In genomic region chr9:124125576-124125975, GRCm38 (mm10) we compare ENCODE assay signal across 21 mouse cellular contexts. TPM values are rescaled to one million over a fixed set of nuclear protein-coding genes. Genes with fewer than 3 reads are reported as not detected.
DNase-seq lines count a peak whose midpoint lies in the region; ATAC-seq and TF ChIP-seq lines count a peak whose summit lies in the region.
"Had no signal": no experiment of that assay in that cellular context is flagged by ENCODE, and none has a peak within 500 bp of the region (broad histone marks: within the 10 kb centered on the region; RNA-seq: fewer than 3 reads in every experiment).

No protein-coding gene starts in this region.

- TF ChIP-seq EP300 in lung, postnatal 0 days (IDR thresholded peaks at IDR 0.05): no peak

- H3K9me3 ChIP-seq in heart, embryonic 13.5 days: no peaks in the 10 kb centered on the region
- no peaks in the 10 kb centered on the region for H3K9me3 ChIP-seq in lung, postnatal 0 days (ENCODE audit: low read length)
- H3K9me3 ChIP-seq in intestine, embryonic 15.5 days: no peaks in the 10 kb centered on the region
- H3K9me3 ChIP-seq: embryonic facial prominence, embryonic 15.5 days; forebrain, embryonic 10.5 days; liver, embryonic 13.5 days; lung, embryonic 15.5 days; midbrain, embryonic 10.5 days had no signal

- intact Hi-C loops in left cerebral cortex, postnatal 36 days (cut with DNase I): loop anchor here (5.0 kb wide), 1 partner anchor 488 kb away; no protein-coding TSS in a partner anchor

- no peaks in the 10 kb centered on the region for H3K27me3 ChIP-seq in heart, embryonic 13.5 days (replicated peaks)
- no peaks in the 10 kb centered on the region for H3K27me3 ChIP-seq in lung, postnatal 0 days (replicated peaks; ENCODE audit: insufficient read depth, low read length)
- H3K27me3 ChIP-seq in intestine, embryonic 15.5 days (replicated peaks): no peaks in the 10 kb centered on the region
- H3K27me3 ChIP-seq: embryonic facial prominence, embryonic 15.5 days; liver, embryonic 13.5 days; lung, embryonic 15.5 days had no signal

- no peak overlapping the region for H3K4me3 ChIP-seq in heart, embryonic 13.5 days
- no peak overlapping the region for H3K4me3 ChIP-seq in lung, postnatal 0 days (ENCODE audit: low read depth, low read length)
- H3K4me3 ChIP-seq in intestine, embryonic 15.5 days (replicated peaks): no peak overlapping the region
- H3K4me3 ChIP-seq: embryonic facial prominence, embryonic 15.5 days; forebrain, embryonic 10.5 days; liver, embryonic 13.5 days; lung, embryonic 15.5 days; midbrain, embryonic 10.5 days had no signal

- H3K4me1 ChIP-seq in heart, embryonic 13.5 days: peaks cover 3% of the 10 kb centered on the region; the same call in 1 of the 2 replicates
- H3K4me1 ChIP-seq in lung, postnatal 0 days (ENCODE audit: insufficient read depth, low read depth, low read length): no peaks in the 10 kb centered on the region
- no peaks in the 10 kb centered on the region for H3K4me1 ChIP-seq in intestine, embryonic 15.5 days (replicated peaks)
- H3K4me1 ChIP-seq: embryonic facial prominence, embryonic 15.5 days; forebrain, embryonic 10.5 days; midbrain, embryonic 10.5 days had no signal

- H3K9ac ChIP-seq in heart, embryonic 13.5 days: no peak overlapping the region
- no peak overlapping the region for H3K9ac ChIP-seq in lung, postnatal 0 days (replicated peaks; ENCODE audit: low read depth)
- H3K9ac ChIP-seq in intestine, embryonic 15.5 days: no peak overlapping the region
- H3K9ac ChIP-seq: embryonic facial prominence, embryonic 15.5 days; forebrain, postnatal 0 days; liver, embryonic 13.5 days; lung, embryonic 15.5 days had no signal

- H3K4me2 ChIP-seq in heart, embryonic 13.5 days: no peak overlapping the region
- H3K4me2 ChIP-seq in lung, postnatal 0 days (replicated peaks; ENCODE audit: low read depth, low read length): no peak overlapping the region
- no peak overlapping the region for H3K4me2 ChIP-seq in intestine, embryonic 15.5 days (replicated peaks)
- H3K4me2 ChIP-seq: embryonic facial prominence, embryonic 15.5 days; liver, embryonic 13.5 days; lung, embryonic 15.5 days had no signal

- no peaks in the 10 kb centered on the region for H3K36me3 ChIP-seq in heart, embryonic 13.5 days
- H3K36me3 ChIP-seq in lung, postnatal 0 days (ENCODE audit: insufficient read depth, low read length): no peaks in the 10 kb centered on the region
- H3K36me3 ChIP-seq in intestine, embryonic 15.5 days: no peaks in the 10 kb centered on the region
- H3K36me3 ChIP-seq: embryonic facial prominence, embryonic 15.5 days; forebrain, embryonic 10.5 days; liver, embryonic 13.5 days; lung, embryonic 15.5 days; midbrain, embryonic 10.5 days had no signal

- no peak for ATAC-seq in heart, embryonic 13.5 days (ENCODE audit: extremely low read depth, insufficient number of reproducible peaks, low FRiP score, low TSS enrichment)
- no peak for ATAC-seq in lung, postnatal 0 days
- ATAC-seq in megakaryocyte, adult 5-6 weeks (ENCODE audit: poor library complexity, severe bottlenecking): peak; percentile 20; the same call in 1 of the 2 replicates
- no peak for ATAC-seq in intestine, embryonic 15.5 days
- ATAC-seq: forebrain, postnatal 0 days had no signal

- 81% methylated on average over 11 of the region's 11 CpGs for WGBS in heart, embryonic 13.5 days
- WGBS in lung, postnatal 0 days: 76% methylated on average over 11 of the region's 11 CpGs
- 78% methylated on average over 11 of the region's 11 CpGs for WGBS in intestine, embryonic 15.5 days

- peak overlapping the region; percentile 77; the same call in 1 of the 2 replicates for H3K27ac ChIP-seq in heart, embryonic 13.5 days (replicated peaks)
- no peak overlapping the region for H3K27ac ChIP-seq in lung, postnatal 0 days (ENCODE audit: low read length)
- no peak overlapping the region for H3K27ac ChIP-seq in intestine, embryonic 15.5 days
- H3K27ac ChIP-seq: embryonic facial prominence, embryonic 15.5 days; forebrain, embryonic 10.5 days had no signal

- TF ChIP-seq CTCF in lung, postnatal 0 days (IDR thresholded peaks at IDR 0.05): no peak

- DNase-seq in heart, postnatal 4 days: no peak
- DNase-seq in lung, postnatal 0 days (ENCODE audit: low spot score): peak; percentile 16
- no peak for DNase-seq in lung, postnatal 25 days (ENCODE audit: low spot score)
- DNase-seq in R1 (ENCODE audit: low read depth, low spot score): peak; percentile 18
- DNase-seq in left cerebral cortex, postnatal 36 days (ENCODE audit: low spot score in 2 of 2): no peak
- DNase-seq: adrenal gland, postnatal 36 days; cerebellum, adult 2 months; cerebellum, postnatal 36 days; forebrain, postnatal 0 days; kidney, adult 8-10 months; kidney, postnatal 4 days; left cerebral cortex, postnatal 4 days; liver, embryonic 13.5 days; thymus, postnatal 25 days had no signal

RNA-seq across cellular contexts. Expression of gene Ccr5, which starts 4.2 kb away (rescaled TPM):
- 0.27 and 0.31 TPM in 2 replicates for polyA plus RNA-seq in heart, embryonic 13.5 days (2015; fragmentation: Nextera tagmentation; extraction: Ambion mirVana)
- 1 to 10 TPM; 1.0 to 1.3 TPM for total RNA-seq in heart, postnatal 4 days (2021)
- 0.92 and 1.3 TPM in 2 replicates for polyA plus RNA-seq in lung, postnatal 0 days (2015; fragmentation: Nextera tagmentation; extraction: Ambion mirVana)
- 7.1 and 7.6 TPM in 2 replicates for total RNA-seq in megakaryocyte, adult 5-6 weeks (2015)
- 2.5 and 3.5 TPM in 2 replicates for total RNA-seq in megakaryocyte, adult 5-6 weeks (2017)
- total RNA-seq in left cerebral cortex, postnatal 36 days (2021): 1 to 10 TPM; 6.0 to 8.4 TPM
- 1.1 and 1.3 TPM in 2 replicates for polyA plus RNA-seq in intestine, embryonic 15.5 days (2015; fragmentation: Nextera tagmentation; extraction: Ambion mirVana)

RNA-seq across cellular contexts. Expression of gene Ccr2, which starts 23.8 kb away (rescaled TPM):
- 0.66 and 0.83 TPM in 2 replicates for polyA plus RNA-seq in heart, embryonic 13.5 days (2015; fragmentation: Nextera tagmentation; extraction: Ambion mirVana)
- under 1 TPM; 0.70 to 0.74 TPM for total RNA-seq in heart, postnatal 4 days (2021)
- 6.7 and 7.8 TPM in 2 replicates for polyA plus RNA-seq in lung, postnatal 0 days (2015; fragmentation: Nextera tagmentation; extraction: Ambion mirVana)
- 1,125 and 1,272 TPM in 2 replicates for total RNA-seq in megakaryocyte, adult 5-6 weeks (2015)
- total RNA-seq in megakaryocyte, adult 5-6 weeks (2017): 1,533 and 1,632 TPM in 2 replicates
- under 1 TPM; 0.29 to 0.39 TPM for total RNA-seq in left cerebral cortex, postnatal 36 days (2021)
- 4.9 and 5.0 TPM in 2 replicates for polyA plus RNA-seq in intestine, embryonic 15.5 days (2015; fragmentation: Nextera tagmentation; extraction: Ambion mirVana)

Comparison
In these comparisons a context has a peak if more than half of its experiments do, and no peak if none do; other contexts are left out.
1. DNase-seq: peak in lung, postnatal 0 days (single experiment) and R1 (single experiment); none in heart, postnatal 4 days (single experiment), lung, postnatal 25 days (single experiment) and left cerebral cortex, postnatal 36 days (0 of 2).
2. RNA of gene Ccr2, which starts 23.8 kb away (total RNA-seq): 1,125 to 1,632 TPM in megakaryocyte, adult 5-6 weeks; 0.70 to 0.74 TPM in heart, postnatal 4 days and 0.29 to 0.39 TPM in left cerebral cortex, postnatal 36 days; every median in the first group is over 100 times any median in the second.